Mouse (Mus musculus) skeletal muscle tissue, adult 2 months (tissue): ENCODE measurements around the gene Rhox2b.
"Not testable (repeated sequence)": the region's sequence is repeated elsewhere in the genome, so short reads cannot be mapped to it uniquely, and the experiment has no call there.

Experiments used
- DNase-seq: peaks from one replicate; pipeline ENCODE4 v3.0.0-alpha.2; 2012; ENCODE audit warnings: low read depth, low spot score

The Rhox2b gene

DNA sequence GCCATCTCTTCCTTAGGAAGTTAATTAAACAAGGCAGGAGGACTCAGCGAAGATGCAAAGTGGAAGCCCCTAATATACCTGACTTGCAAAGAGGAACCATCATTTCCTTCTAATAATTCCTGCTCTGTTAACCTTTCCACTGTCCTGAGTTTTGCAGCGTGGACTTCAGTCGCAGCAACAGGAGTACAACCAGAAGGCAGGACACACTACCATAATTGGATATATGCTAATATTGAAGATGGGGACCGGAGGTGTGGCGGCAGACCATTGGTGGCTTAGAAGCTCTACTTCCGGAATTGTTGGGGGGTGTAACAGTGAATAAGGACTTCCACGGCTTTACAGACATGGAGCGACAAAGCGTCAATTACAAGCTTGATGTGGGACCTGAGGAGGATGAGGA, at the start of gene Rhox2b:
Rhox2b (plus strand) TSS at position 301 of the 400 bp plus-strand sequence.
- not testable (repeated sequence) for DNase-seq

GRCm38 (mm10) chrX:37379728-37380127, 32.1 kb upstream of the Rhox2b start, which contains the start of gene Rhox3a2:
Gene Rhox3a2 (plus strand): TSS chrX:37380028.
- not testable (repeated sequence) for DNase-seq

GRCm38 (mm10) chrX:37390548-37390947, 21.3 kb upstream of the Rhox2b start, which contains the start of gene Rhox4a2:
Gene Rhox4a2 (plus strand): TSS chrX:37390848.
- DNase-seq, result not testable (repeated sequence)

DNA sequence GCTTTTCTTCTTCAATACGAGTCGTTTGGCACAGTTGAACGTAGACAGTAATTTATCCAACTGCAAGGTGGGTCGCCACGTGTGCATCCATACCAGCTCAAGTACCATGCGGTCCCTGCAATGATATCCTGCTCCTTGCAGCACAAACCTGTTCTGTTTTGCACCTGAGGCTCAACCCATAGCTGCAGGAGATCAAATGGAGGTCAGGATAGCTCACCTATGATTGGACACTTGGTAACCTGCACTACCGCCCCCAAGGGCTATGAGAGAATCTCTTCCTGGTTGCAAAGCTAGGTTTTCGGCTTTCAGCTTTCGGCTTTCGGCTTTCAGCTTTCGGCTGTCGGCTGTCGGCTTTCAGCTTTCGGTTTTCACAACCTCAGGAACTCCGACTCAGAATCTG, 20.3 kb downstream of the Rhox2b start, which contains the start of gene Rhox4b:
Rhox4b (plus strand) TSS at position 301 of the 400 bp plus-strand sequence.
- not testable (repeated sequence) for DNase-seq

DNA sequence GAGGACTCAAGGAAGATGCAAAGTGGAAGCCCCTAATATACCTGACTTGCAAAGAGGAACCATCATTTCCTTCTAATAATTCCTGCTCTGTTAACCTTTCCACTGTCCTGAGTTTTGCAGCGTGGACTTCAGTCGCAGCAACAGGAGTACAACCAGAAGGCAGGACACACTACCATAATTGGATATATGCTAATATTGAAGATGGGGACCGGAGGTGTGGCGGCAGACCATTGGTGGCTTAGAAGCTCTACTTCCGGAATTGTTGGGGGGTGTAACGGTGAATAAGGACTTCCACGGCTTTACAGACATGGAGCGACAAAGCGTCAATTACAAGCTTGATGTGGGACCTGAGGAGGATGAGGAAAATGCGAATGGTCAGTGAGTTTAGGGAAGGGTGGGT, 41.5 kb downstream of the Rhox2b start, which contains the start of gene Rhox2c:
Rhox2c (plus strand) TSS at position 301 of the 400 bp plus-strand sequence.
- not testable (repeated sequence) for DNase-seq

DNA sequence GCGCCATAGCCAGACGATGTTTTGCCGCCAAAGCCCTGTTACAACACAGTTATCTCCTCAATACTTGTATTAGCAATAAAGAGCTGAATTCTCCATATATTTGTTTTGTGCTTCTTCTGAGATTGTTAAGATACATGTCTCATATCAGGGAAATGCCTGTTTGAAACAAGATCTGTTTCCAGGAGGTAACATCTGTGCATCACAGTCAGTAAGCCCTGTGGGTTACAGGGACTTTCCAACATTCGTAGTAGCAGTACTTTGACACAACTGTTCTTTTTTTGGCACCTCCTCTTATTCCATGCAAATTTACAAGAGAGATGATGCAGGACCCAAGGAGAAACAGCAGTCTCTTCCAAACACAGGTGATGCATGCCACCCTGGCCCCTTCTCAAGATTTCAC, 46.4 kb downstream of the Rhox2b start, which contains the start of gene Rhox3c:
Rhox3c (plus strand) TSS at position 301 of the 400 bp plus-strand sequence.
- not testable (repeated sequence) for DNase-seq
